Mouse (Mus musculus): ENCODE measurements around the gene Pcgf2. TPM values are rescaled to one million over a fixed set of nuclear protein-coding genes. Genes with fewer than 3 reads are reported as not detected.
"Not testable (repeated sequence)": the region's sequence is repeated elsewhere in the genome, so short reads cannot be mapped to it uniquely, and the experiment has no call there.

Pcgf2 gene
- total RNA-seq, 2 experiments from 2014 or later: 1.7 to 2.9 TPM

DNA sequence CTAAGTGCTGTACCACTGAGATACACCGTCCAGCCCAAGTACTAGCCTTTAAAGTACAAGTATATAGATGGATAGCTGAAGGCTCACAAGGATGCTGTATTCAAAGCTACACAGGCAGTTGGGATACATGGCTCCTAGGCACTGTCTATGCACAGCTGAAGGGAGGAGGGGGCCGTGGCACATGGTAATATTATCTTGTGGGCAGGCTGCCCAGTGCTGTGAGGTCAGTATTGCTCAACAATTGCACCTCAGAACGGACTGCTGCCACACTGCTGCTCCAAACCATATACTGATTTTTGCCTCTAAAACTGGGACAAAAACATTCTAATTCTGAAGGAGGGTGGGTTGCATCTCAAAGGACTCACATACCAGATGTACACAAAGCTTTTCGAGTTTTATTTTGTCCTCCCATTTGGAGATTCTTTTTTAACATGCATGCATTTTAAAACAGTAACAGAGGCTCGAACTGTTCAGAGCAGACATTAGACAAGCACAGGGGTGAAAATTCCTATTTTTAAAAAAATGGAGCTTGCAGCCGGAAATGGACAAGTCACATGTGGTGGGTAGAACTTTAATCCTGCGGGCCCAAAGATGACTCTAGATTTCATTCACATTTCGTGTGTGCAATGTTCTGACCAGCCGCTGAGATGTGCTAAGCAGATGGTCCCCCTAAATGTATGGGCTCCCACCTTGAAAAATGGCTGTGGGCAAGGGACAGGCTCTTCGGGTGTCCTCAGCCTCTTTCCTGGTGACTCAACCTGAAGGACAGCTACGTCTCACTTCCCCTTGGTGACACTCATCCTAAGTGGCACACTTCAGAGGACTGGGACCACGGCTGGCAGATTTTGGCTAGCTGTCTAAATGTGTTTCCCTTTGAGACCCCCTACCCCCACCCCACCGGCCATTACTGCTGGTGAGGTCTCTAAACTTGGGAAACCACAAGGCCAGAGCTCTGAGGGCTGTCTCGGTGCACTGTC lies 14.8 kb upstream of the Pcgf2 start:
- Histone ChIP-seq H3K4me3 (no peak overlapping the region), H3K27ac (peak overlapping the region; percentile 87)
- no peak for TF ChIP-seq CTCF (IDR thresholded peaks at IDR 0.05)
- intact Hi-C loops (cut with DNase I): no loop called here
- peak; percentile 82 for DNase-seq

- TF ChIP-seq CTCF (IDR thresholded peaks at IDR 0.05): peak; percentile 33; the same call in 1 of the 2 replicates
- intact Hi-C loops (cut with DNase I): no loop called here
- DNase-seq: no peak
- Histone ChIP-seq H3K4me3 (no peak overlapping the region), H3K27ac (peak overlapping the region; percentile 87)
These were observed 14.1 kb upstream of the Pcgf2 start for GRCm38 (mm10) chr11:97714356-97714755.

DNA sequence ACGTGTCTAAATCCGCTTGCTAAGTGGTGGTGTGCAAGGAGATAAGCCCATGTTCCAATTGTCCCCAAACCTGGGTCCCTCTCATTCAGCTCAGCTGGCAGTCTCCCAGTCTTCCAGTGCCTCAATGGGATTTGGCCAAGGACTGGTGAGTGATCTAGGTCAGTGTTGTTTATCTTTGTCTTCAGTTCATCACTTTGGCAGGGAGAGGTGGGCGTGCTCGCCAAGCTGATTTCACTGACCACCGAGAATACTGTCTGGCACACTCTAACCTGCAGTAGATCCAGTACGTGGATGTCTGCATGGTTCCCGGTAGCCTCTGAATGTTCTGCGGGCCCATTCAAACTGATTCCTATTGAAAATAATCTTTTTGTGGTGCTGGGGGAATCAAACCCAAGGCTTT lies 13.6 kb upstream of the Pcgf2 start:
- peak overlapping the region; percentile 87 for H3K27ac ChIP-seq
- no peak overlapping the region for H3K4me3 ChIP-seq
- peak; percentile 83 for DNase-seq
- no peak for TF ChIP-seq CTCF (IDR thresholded peaks at IDR 0.05)
- intact Hi-C loops (cut with DNase I): no loop called here

GRCm38 (mm10) chr11:97712286-97712685 lies 12.0 kb upstream of the Pcgf2 start:
- no peak for TF ChIP-seq CTCF (IDR thresholded peaks at IDR 0.05)
- DNase-seq: peak; percentile 79
- intact Hi-C loops (cut with DNase I): no loop called here
- H3K4me3 ChIP-seq: peak overlapping the region; percentile 33
- H3K27ac ChIP-seq: peak overlapping the region; percentile 87

DNA sequence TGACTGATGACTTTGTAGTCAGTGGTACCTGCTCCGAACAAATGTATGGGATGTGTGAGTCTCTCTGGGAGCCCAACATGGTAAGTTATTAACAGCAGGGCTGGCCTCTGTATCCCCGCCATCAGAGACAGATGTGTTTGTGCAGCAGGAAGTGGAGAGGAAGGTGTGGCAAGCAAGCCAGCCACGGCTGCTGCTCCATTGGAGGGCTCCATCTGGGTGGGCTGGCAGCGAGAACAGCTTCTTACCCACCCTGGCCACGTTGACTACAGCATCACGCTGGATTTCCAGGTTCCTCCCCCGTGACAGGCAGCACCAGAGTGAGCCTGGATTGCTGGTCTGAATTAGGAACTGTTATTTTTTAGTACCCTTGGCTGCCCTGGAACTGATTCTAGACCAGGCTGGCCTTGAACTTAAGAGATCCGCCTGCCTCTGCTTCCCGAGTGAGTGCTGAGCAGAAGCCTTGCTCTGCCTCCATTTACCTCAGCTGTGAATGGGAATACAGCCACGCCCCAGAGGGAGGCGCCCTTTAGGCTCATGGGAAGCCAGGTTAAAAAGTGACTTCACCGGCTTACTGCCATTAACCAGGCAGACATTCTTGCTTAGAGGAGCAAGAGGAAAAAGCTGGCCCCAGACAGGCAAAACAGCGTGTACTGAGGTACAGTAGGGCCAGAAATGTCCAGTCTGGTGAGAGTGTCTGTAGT lies 11.1 kb upstream of the Pcgf2 start:
- no peak for DNase-seq
- peak overlapping the region; percentile 8; the same call in 1 of the 2 replicates for H3K4me3 ChIP-seq
- no peak for TF ChIP-seq CTCF (IDR thresholded peaks at IDR 0.05)
- peak overlapping the region; percentile 87 for H3K27ac ChIP-seq
- intact Hi-C loops (cut with DNase I): no loop called here

DNA sequence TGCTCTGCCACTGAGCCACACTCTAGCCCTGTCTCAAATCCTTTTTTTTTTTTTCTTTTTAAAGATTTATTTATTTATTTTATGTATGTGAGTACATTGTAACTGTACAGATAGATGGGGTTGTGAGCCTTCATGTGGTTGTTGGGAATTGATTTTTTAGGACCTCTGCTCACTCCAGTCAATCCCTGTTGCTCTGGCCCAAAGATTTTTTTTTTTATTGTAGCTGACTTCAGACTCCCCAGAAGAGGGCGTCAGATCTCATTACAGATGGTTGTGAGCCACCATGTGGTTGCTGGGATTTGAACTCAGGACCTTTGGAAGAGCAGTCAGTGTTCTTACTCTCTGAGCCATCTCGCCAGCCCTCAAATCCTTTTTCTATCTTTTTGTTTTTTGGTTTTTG lies 9.8 kb upstream of the Pcgf2 start:
- DNase-seq; H3K4me3 ChIP-seq; intact Hi-C loops (cut with DNase I); H3K27ac ChIP-seq: not testable (repeated sequence)

GRCm38 (mm10) chr11:97703039-97703826 lies 2.9 kb upstream of the Pcgf2 start, which contains the start of gene Psmb3:
Psmb3 (plus strand) TSS chr11:97703399.
- Histone ChIP-seq H3K4me3 (peak within 1 kb of the TSS; percentile 76), H3K27ac (peak within 1 kb of the TSS; percentile 93)
- peak; percentile 97 for DNase-seq
- TF ChIP-seq CTCF (IDR thresholded peaks at IDR 0.05): no peak
- intact Hi-C loops (cut with DNase I): loop anchor here (2.0 kb wide), 1 partner anchor 42 kb away; the partner anchor contains the start of gene Pip4k2b

- no peak for TF ChIP-seq CTCF (IDR thresholded peaks at IDR 0.05)
- intact Hi-C loops (cut with DNase I): loop anchor here (2.0 kb wide), 1 partner anchor 42 kb away; the partner anchor contains the start of gene Pip4k2b
- DNase-seq: peak; percentile 87
- Histone ChIP-seq H3K27ac (peak overlapping the region; percentile 93), H3K4me3 (peak overlapping the region; percentile 76)
These were observed 2.1 kb upstream of the Pcgf2 start for GRCm38 (mm10) chr11:97702393-97702745.

GRCm38 (mm10) chr11:97701581-97702392 lies 1.5 kb upstream of the Pcgf2 start:
- intact Hi-C loops (cut with DNase I): loop anchor here (2.0 kb wide), 1 partner anchor 43 kb away; the partner anchor contains the start of gene Pip4k2b
- no peak for DNase-seq
- peak overlapping the region; percentile 93 for H3K27ac ChIP-seq
- no peak for TF ChIP-seq CTCF (IDR thresholded peaks at IDR 0.05)
- H3K4me3 ChIP-seq: peak overlapping the region; percentile 76

DNA sequence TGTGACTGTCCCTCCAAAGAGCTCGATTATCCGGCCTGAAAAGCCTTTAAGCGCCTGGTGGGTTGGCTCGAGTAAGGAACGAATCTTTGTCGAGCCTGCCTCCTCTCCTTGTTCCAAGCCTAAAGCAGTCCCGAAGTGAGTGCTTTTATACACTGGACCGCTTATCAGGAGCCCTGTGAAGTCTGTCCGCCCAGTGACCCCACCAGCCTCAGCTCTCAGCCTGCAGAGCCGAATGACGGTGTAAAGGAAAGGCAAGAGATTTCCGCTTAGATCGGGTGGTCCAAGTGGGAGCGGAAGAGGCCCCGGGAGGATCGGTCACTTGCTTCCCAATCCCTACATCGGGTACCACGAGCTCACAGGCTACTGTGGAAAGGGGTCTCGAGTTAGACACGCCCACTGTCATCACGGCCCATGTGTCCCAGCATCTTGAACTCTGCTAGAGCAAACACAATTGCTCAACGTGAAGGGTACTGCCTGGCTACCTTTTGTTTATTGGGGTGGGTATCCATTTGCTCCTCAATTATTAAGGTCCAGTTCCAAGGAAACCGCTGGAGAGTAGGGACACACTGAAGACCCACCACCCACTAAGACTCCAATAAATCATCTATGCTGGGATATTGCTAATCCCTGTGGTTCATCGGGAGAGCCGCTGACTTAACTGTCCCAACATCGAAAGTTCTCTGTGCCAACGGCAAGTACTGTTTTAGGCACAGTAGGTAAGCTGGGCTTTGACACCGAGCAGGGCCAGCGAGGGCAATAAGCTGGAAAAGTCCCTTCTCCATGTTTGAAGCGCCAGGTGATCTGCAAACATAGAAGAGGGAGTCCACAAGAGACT lies 666 bp upstream of the Pcgf2 start:
- intact Hi-C loops (cut with DNase I): no loop called here
- DNase-seq: no peak
- H3K27ac ChIP-seq: peak overlapping the region; percentile 91
- peak overlapping the region; percentile 91 for H3K4me3 ChIP-seq
- no peak for TF ChIP-seq CTCF (IDR thresholded peaks at IDR 0.05)

DNA sequence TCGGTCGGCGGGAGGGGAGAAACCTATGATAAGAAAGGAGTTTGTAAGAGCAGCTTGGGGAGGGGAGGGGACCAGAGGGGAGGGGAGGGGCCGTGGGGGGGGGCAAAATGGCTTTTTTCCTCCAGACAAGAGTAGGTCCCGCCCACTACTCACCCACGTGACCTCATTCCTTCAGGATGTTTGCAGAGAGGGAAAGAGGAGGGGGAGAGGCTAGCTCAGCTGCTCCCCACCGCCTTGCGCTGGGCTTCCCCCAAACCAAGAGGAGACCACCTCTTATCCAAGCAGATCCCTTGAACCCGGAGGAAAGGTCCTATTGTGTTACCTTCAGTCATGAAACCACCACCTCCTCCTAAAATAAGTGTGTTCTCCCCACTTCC lies 683 bp downstream of the Pcgf2 start:
- no peak for TF ChIP-seq CTCF (IDR thresholded peaks at IDR 0.05)
- intact Hi-C loops (cut with DNase I): no loop called here
- peak; percentile 84 for DNase-seq
- Histone ChIP-seq H3K27ac (peak overlapping the region; percentile 91), H3K4me3 (peak overlapping the region; percentile 91)

All from gastrocnemius, adult 2 months (tissue).